Mouse (Mus musculus) stomach, embryonic 16.5 days (tissue): ENCODE measurements at regions not wholly inside any gene's neighbourhood (a gene's known extent, or its start where the extent isn't known, plus 50 kb on each side); places are given as distances from the start of the nearest gene placed in this dataset.

Experiments
- ATAC-seq: fragments of 200-750 bp; cut with Nextera tagmentation; 2 replicates; pipeline ENCODE4 v1.8.0; 2017; ENCODE audit warnings: moderate number of reproducible peaks, moderate TSS enrichment; ENCODE audit not compliant: insufficient read depth, low FRiP score
- H3K27ac ChIP-seq: fragments of 300-500 bp; sonication (generic); 2 replicates; pipeline ENCODE4 v1.5.1; 2014; ENCODE audit warnings: low read length
- H3K27me3 ChIP-seq: fragments of 300-500 bp; sonication (generic); 2 replicates; pipeline ENCODE4 v1.6.1; 2014; ENCODE audit warnings: low read length, control low read depth, mixed read lengths; ENCODE audit not compliant: control insufficient read depth, insufficient read depth
- H3K36me3 ChIP-seq: fragments of 300-500 bp; sonication (generic); 2 replicates; pipeline ENCODE4 v1.6.1; 2014; ENCODE audit warnings: low read length; ENCODE audit not compliant: control insufficient read depth, insufficient read depth
- H3K4me1 ChIP-seq: fragments of 300-500 bp; sonication (generic); 2 replicates; pipeline ENCODE4 v1.6.1; 2014; ENCODE audit warnings: low read length, control low read depth, mixed read lengths; ENCODE audit not compliant: control insufficient read depth, insufficient read depth
- H3K4me2 ChIP-seq: fragments of 300-500 bp; sonication (generic); 2 replicates; pipeline ENCODE4 v1.6.1; 2014; ENCODE audit warnings: low read depth, low read length, mixed read lengths
- H3K4me3 ChIP-seq: fragments of 300-500 bp; sonication (generic); replicated peaks from 2 replicates; pipeline ENCODE4 v1.5.1; 2014; ENCODE audit warnings: mild to moderate bottlenecking, low read length
- H3K9ac ChIP-seq: fragments of 300-500 bp; sonication (generic); 2 replicates; pipeline ENCODE4 v1.6.1; 2014; ENCODE audit warnings: low read length
- H3K9me3 ChIP-seq: fragments of 300-500 bp; sonication (generic); replicated peaks from 2 replicates; pipeline ENCODE4 v1.6.1; 2016; ENCODE audit warnings: low read length, control low read depth; ENCODE audit not compliant: control insufficient read depth
- WGBS: fragments of 180-500 bp; shearing (Covaris S2); extraction: QIAGEN DNeasy Blood & Tissue Kit; methylation state at CpG from one replicate; pipeline ENCODE4 v1.1.7; 2014; 5-methylcytosine and 5-hydroxymethylcytosine counted together

DNA sequence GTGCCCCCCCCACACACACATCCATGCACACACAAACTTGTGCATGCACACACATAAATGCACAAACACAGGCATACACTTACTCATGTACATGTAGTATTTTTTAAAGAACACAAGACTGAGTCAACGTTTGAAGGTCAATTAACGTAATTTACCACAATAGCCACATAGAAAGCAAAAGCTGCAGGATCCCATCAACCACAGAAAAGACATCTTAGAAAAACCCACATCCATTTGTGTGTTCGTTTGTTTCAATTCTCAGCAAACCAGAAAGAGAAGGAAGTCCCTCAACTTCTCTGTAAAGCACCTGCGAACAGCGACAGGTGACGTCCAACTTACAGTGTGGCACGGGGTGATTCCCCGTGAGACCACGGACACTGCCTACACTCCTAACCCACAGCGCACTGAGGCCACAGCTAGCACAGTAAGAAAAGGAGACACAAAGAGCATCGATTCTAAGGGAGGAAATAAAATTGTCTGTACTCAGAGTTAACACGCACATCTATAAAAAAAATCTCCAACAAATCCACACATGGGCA, 53.8 kb downstream of the Dio3 start:
- H3K4me3 ChIP-seq = no peak overlapping the region
- no peak overlapping the region for H3K4me2 ChIP-seq
- no peaks in the 10 kb centered on the region for H3K36me3 ChIP-seq
- no peaks in the 10 kb centered on the region for H3K27me3 ChIP-seq
- no peak for ATAC-seq
- 88% methylated on average over 12 of the region's 12 CpGs for WGBS
- H3K4me1 ChIP-seq = no peaks in the 10 kb centered on the region
- H3K9me3 ChIP-seq = peaks cover 3% of the 10 kb centered on the region; the same call in 1 of the 2 replicates
- no peak overlapping the region for H3K9ac ChIP-seq
- no peak overlapping the region for H3K27ac ChIP-seq

DNA sequence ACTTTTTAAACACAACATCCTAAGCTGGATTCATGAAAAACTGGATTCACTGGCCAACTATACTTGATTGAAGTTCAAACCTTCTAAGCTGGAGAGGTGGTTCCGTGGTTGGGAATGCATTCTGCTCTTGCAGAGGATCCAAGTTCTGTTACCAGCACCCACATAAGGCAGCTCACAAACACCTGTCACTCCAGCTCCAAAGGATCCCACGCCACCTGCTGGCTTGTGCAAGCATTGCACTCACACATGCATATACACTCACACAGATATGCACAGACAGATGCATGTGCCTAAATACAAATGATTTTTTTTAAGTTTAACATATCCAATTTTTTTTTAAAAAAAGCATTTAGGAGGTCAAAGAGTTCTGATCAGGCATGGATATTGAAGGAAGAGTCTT, 55.7 kb downstream of the Dio3 start:
- H3K9me3 ChIP-seq = peaks cover 3% of the 10 kb centered on the region; the same call in 1 of the 2 replicates

DNA sequence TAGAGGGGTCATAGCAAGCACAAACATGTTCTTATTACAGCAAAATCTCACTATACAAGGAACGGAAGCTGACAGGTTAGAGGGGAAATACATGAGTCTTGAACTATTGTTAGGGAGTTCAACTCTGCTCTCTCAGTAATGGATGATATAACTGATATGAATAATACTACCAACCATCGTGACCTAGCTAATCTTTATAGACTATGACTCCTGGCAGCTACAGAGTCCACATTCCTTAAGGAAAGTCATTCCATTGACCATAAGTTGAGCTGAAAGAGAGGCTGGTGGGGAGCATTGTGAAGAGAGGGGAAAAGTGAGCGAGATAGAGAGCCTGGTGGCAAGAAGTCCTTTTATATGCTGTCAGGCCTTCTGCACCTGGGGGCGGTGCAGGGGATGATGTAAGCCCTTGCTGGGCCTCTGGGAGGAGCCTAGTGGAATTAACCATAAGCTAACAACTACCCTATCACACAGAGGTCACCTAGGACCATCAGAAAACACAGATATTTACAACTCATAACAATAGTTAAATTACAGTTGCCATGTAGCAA, 65.5 kb downstream of the Dio3 start:
- no peak overlapping the region for H3K4me3 ChIP-seq
- H3K36me3 ChIP-seq = no peaks in the 10 kb centered on the region
- ATAC-seq = no peak
- WGBS = 71% methylated on average over 4 of the region's 4 CpGs
- no peaks in the 10 kb centered on the region for H3K9me3 ChIP-seq
- no peak overlapping the region for H3K4me2 ChIP-seq
- H3K9ac ChIP-seq = no peak overlapping the region
- H3K27me3 ChIP-seq = no peaks in the 10 kb centered on the region
- no peak overlapping the region for H3K27ac ChIP-seq
- H3K4me1 ChIP-seq = no peaks in the 10 kb centered on the region

More for the DNA sequence above, 55.7 kb downstream of the Dio3 start:
- 69% methylated on average over 2 of the region's 2 CpGs for WGBS
- ATAC-seq = no peak
- no peaks in the 10 kb centered on the region for H3K36me3 ChIP-seq
- no peaks in the 10 kb centered on the region for H3K4me1 ChIP-seq
- H3K4me2 ChIP-seq = no peak overlapping the region
- no peaks in the 10 kb centered on the region for H3K27me3 ChIP-seq
- H3K9ac ChIP-seq = no peak overlapping the region
- H3K27ac ChIP-seq = no peak overlapping the region
- no peak overlapping the region for H3K4me3 ChIP-seq

DNA sequence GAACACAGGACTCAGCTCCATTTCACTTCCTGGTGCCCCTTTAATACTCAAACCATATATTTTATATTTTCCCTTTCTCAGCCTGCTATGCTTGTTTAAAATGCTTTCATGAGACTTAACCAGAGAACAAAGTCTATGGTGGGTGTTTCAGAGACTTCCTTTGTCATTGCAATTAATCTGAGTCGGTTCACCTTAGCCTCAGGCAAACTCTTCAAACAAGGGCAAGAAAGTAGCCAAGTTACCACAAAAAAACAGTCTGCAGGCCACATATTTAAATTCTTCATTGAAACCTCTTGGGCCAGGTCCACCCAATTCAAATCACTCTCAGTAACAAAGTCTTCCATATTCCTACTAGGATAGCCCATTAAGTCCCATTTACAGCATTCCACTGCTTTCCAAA, 70.8 kb downstream of the Dio3 start:
- H3K9me3 ChIP-seq = no peaks in the 10 kb centered on the region
- no peak overlapping the region for H3K4me2 ChIP-seq
- ATAC-seq = no peak
- H3K4me1 ChIP-seq = no peaks in the 10 kb centered on the region
- H3K27ac ChIP-seq = no peak overlapping the region
- no peak overlapping the region for H3K9ac ChIP-seq
- no peaks in the 10 kb centered on the region for H3K36me3 ChIP-seq
- no peak overlapping the region for H3K4me3 ChIP-seq
- no peaks in the 10 kb centered on the region for H3K27me3 ChIP-seq
- 70% methylated on average over 1 of the region's 1 CpGs for WGBS

DNA sequence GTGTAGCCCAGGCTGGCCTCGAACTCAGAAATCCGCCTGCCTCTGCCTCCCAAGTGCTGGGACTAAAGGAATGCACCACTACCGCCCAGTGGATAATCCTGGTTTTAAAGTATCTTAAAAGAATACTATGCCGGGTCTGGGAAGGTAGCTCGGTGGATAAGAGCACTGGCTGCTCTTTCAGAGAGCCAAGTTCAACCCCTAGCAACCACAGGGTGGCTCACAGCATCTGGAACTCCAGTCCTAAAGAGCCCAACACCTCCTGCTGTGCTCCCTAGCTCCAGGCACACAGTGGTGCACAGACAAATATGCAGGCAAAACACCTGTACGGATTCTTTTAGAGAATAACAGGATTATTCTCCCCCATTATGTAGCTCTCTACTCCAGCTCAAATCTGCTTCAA, 77.0 kb downstream of the Dio3 start:
- no peak overlapping the region for H3K9ac ChIP-seq
- H3K4me1 ChIP-seq = no peaks in the 10 kb centered on the region
- no peaks in the 10 kb centered on the region for H3K36me3 ChIP-seq
- no peak overlapping the region for H3K4me2 ChIP-seq
- H3K4me3 ChIP-seq = no peak overlapping the region
- H3K27me3 ChIP-seq = no peaks in the 10 kb centered on the region
- WGBS = 69% methylated on average over 6 of the region's 6 CpGs
- H3K27ac ChIP-seq = no peak overlapping the region
- ATAC-seq = no peak
- H3K9me3 ChIP-seq = no peaks in the 10 kb centered on the region

DNA sequence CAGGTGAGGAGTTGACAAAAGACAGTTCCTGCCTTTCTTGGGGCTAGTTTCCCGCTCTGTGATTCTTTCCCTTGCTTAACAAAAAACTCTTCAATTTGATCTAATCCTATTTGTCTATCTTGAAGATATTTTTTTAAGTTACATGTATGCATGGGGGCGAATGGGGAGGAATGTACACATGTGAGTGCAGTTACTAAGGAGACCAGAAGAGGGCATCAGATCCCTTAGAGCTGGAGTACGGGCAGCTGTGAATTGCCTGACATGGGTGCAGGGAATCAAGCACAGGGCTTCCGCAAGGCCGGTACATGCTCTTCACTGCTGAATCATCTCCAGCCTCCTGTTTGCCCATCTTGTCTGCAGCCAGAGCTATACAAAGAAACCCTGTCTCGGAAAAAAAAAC, 79.8 kb upstream of the Ppp2r5c start:
- H3K27ac ChIP-seq = no peak overlapping the region
- no peaks in the 10 kb centered on the region for H3K36me3 ChIP-seq
- H3K4me1 ChIP-seq = no peaks in the 10 kb centered on the region
- WGBS = 91% methylated on average over 6 of the region's 6 CpGs
- H3K4me2 ChIP-seq = no peak overlapping the region
- no peaks in the 10 kb centered on the region; the same call in 1 of the 2 replicates for H3K27me3 ChIP-seq
- H3K9me3 ChIP-seq = no peaks in the 10 kb centered on the region
- H3K9ac ChIP-seq = no peak overlapping the region
- no peak overlapping the region for H3K4me3 ChIP-seq
- ATAC-seq = no peak

DNA sequence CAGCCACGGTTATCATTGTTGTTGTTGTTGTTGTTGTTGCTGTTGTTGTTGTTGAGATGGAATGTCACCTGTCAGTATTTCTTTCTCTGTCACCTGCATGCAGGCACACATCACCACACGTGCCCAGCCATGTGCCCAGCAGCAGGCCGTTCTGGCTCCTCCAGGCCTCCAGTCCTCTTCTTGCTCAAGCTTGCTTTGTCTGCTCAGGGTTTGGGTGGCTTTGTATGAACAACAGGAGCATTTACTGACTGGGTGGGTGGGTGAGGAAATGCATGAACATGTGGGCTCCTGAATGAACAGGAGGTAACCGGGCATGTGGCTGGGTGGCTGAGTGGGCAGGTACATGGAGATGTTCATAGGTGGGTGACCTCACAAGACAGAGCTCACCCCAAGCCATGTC, 79.1 kb upstream of the Ppp2r5c start:
- Histone ChIP-seq H3K9me3 (no peaks in the 10 kb centered on the region), H3K9ac (no peak overlapping the region), H3K4me1 (no peaks in the 10 kb centered on the region), H3K27ac (no peak overlapping the region), H3K4me2 (no peak overlapping the region), H3K27me3 (peaks cover 2% of the 10 kb centered on the region; the same call in 1 of the 2 replicates), H3K4me3 (no peak overlapping the region), H3K36me3 (no peaks in the 10 kb centered on the region)
- 83% methylated on average over 4 of the region's 4 CpGs for WGBS
- ATAC-seq = no peak

DNA sequence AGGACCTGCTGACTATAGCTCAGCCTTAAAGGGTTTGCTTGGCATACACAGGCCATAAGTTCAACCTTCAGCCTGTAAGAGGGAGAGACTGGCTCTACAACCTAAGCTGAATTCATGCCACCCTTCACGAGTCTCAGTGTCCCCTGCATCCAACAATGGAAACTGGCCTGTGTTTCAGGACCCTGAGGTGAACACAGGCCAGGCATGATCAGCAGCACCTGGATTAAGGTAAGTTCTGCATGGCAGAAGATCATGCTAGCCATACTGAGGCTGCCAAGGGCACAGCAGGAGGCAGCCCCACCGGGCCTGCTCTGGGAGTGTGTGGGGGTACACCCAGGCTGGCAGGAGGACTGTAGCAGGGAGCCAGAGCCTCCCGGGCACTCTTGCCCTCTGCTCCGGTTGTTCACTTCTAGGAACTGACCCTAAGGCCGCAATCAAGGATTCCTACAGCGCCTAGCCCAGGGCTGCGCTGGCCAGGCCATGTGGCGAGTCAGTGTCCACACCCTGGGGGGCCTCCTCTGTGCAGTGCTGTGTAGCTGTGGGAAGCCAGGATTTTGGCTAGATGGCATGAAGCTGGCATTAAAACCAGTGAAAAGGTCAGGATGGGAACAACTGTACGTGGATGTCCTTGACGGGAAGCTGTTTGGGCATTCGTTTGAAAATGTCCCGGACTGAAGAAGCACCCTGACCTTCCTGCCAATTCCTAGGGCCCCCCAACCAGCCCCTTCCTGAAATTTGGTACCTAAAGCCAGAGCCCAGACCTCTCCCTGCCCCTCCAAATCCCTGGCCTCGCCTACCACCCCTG, 74.8 kb upstream of the Ppp2r5c start:
- no peak for ATAC-seq
- H3K9ac ChIP-seq = no peak overlapping the region
- no peaks in the 10 kb centered on the region for H3K36me3 ChIP-seq
- no peaks in the 10 kb centered on the region for H3K4me1 ChIP-seq
- 84% methylated on average over 13 of the region's 13 CpGs for WGBS
- H3K27me3 ChIP-seq = peaks cover 16% of the 10 kb centered on the region; the same call in 1 of the 2 replicates
- H3K4me2 ChIP-seq = no peak overlapping the region
- H3K9me3 ChIP-seq = no peaks in the 10 kb centered on the region
- H3K4me3 ChIP-seq = no peak overlapping the region
- no peak overlapping the region for H3K27ac ChIP-seq

DNA sequence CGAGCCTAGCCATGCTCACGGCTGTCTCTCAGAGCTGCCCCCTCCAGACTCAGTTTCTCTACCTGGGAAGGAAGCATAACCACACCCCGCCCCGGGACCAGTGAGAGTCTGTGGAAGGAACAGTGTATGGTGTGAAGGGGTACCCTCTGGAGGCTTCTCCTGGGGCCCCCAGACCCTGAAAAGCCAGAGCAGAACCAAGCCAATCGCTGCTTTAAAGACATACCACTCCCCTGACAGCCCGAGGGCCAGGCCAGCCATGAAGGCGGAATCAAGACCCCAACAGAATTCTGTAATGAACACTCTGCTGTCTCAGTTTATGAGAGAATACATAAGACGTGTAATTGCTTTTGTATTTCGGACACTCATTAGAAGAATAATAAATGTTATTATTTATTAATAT, 73.9 kb upstream of the Ppp2r5c start:
- no peak for ATAC-seq
- no peak overlapping the region for H3K4me2 ChIP-seq
- H3K27me3 ChIP-seq = peaks cover 16% of the 10 kb centered on the region; the same call in 1 of the 2 replicates
- no peak overlapping the region for H3K4me3 ChIP-seq
- H3K9me3 ChIP-seq = no peaks in the 10 kb centered on the region
- WGBS = 51% methylated on average over 9 of the region's 9 CpGs
- peak overlapping the region; percentile 42; the same call in 1 of the 2 replicates for H3K9ac ChIP-seq
- H3K27ac ChIP-seq = no peak overlapping the region
- no peaks in the 10 kb centered on the region for H3K36me3 ChIP-seq
- H3K4me1 ChIP-seq = no peaks in the 10 kb centered on the region
